Mouse (Mus musculus) liver, embryonic 11.5 days (tissue): ENCODE measurements around the gene Kcnk2. TPM values are rescaled to one million over a fixed set of nuclear protein-coding genes. Genes with fewer than 3 reads are reported as not detected.

Experiments
- ATAC-seq: fragments of 200-750 bp; cut with Nextera tagmentation; replicated peaks from 2 replicates; pipeline ENCODE4 v1.8.0; 2017; ENCODE audit warnings: moderate number of reproducible peaks, mild to moderate bottlenecking, moderate TSS enrichment, moderate library complexity; ENCODE audit not compliant: low FRiP score
- DNase-seq: peaks from one replicate; pipeline ENCODE4 v3.0.0-alpha.2; 2017; ENCODE audit warnings: low spot score
- H3K27ac ChIP-seq: fragments of 300-500 bp; sonication (generic); 2 replicates; pipeline ENCODE4 v1.5.1; 2014; ENCODE audit warnings: mild to moderate bottlenecking, low read depth, low read length, control low read depth
- H3K27me3 ChIP-seq: fragments of 300-500 bp; sonication (generic); replicated peaks from 2 replicates; pipeline ENCODE4 v1.6.1; 2014; ENCODE audit warnings: low read length, mixed read lengths; ENCODE audit not compliant: control insufficient read depth, insufficient read depth
- H3K36me3 ChIP-seq: fragments of 300-500 bp; sonication (generic); 2 replicates; pipeline ENCODE4 v1.6.1; 2014; ENCODE audit warnings: mild to moderate bottlenecking, low read length, moderate library complexity, mixed read lengths; ENCODE audit not compliant: control insufficient read depth, insufficient read depth
- H3K4me1 ChIP-seq: fragments of 300-500 bp; sonication (generic); replicated peaks from 2 replicates; pipeline ENCODE4 v1.6.1; 2014; ENCODE audit warnings: low read length, mixed read lengths; ENCODE audit not compliant: control insufficient read depth, insufficient read depth
- H3K4me2 ChIP-seq: fragments of 300-500 bp; sonication (generic); 2 replicates; pipeline ENCODE4 v1.6.1; 2014; ENCODE audit warnings: mild to moderate bottlenecking, control low read depth, moderate library complexity
- H3K4me3 ChIP-seq: fragments of 300-500 bp; sonication (generic); 2 replicates; pipeline ENCODE4 v1.5.1; 2014; ENCODE audit warnings: low read depth, low read length, control low read depth
- H3K9ac ChIP-seq: fragments of 300-500 bp; sonication (generic); 2 replicates; pipeline ENCODE4 v1.6.1; 2014; ENCODE audit warnings: low read depth, low read length, control low read depth
- H3K9me3 ChIP-seq: fragments of 300-500 bp; sonication (generic); 2 replicates; pipeline ENCODE4 v1.6.1; 2016; ENCODE audit warnings: low read length, inconsistent platforms, mixed read lengths; ENCODE audit not compliant: control insufficient read depth
- WGBS: fragments of 180-500 bp; shearing (Covaris S2); extraction: QIAGEN DNeasy Blood & Tissue Kit; methylation state at CpG from one replicate; pipeline ENCODE4 v1.1.7; 2014; 5-methylcytosine and 5-hydroxymethylcytosine counted together
- polyA plus RNA-seq: library from polyadenylated mRNA; unstranded; fragments of >200 nt; fragmentation: Nextera tagmentation; extraction: Ambion mirVana; gene quantifications from 2 replicates; pipeline ENCODE4 v1.2.1, GENCODE M21; 2014

The Kcnk2 gene
- polyA plus RNA-seq, 1 experiment from 2014 or later = 0.23 TPM

GRCm38 (mm10) chr1:189315896-189316295, 86.2 kb downstream of the Kcnk2 start:
- Histone ChIP-seq H3K27me3 (no peaks in the 10 kb centered on the region), H3K36me3 (no peaks in the 10 kb centered on the region), H3K9me3 (no peaks in the 10 kb centered on the region), H3K4me1 (no peaks in the 10 kb centered on the region), H3K27ac (no peak overlapping the region), H3K9ac (no peak overlapping the region), H3K4me2 (no peak overlapping the region), H3K4me3 (no peak overlapping the region)
- ATAC-seq = no peak
- 54% methylated on average over 2 of the region's 2 CpGs for WGBS
- no peak for DNase-seq

GRCm38 (mm10) chr1:189314495-189314894, 87.6 kb downstream of the Kcnk2 start:
- no peak overlapping the region for H3K4me2 ChIP-seq
- no peak overlapping the region for H3K9ac ChIP-seq
- 64% methylated on average over 6 of the region's 6 CpGs for WGBS
- ATAC-seq = no peak
- no peak for DNase-seq
- no peaks in the 10 kb centered on the region for H3K36me3 ChIP-seq
- H3K4me1 ChIP-seq = no peaks in the 10 kb centered on the region
- H3K27ac ChIP-seq = no peak overlapping the region
- H3K27me3 ChIP-seq = no peaks in the 10 kb centered on the region
- H3K4me3 ChIP-seq = no peak overlapping the region
- H3K9me3 ChIP-seq = no peaks in the 10 kb centered on the region

GRCm38 (mm10) chr1:189313750-189314149, 88.3 kb downstream of the Kcnk2 start:
- Histone ChIP-seq H3K27ac (no peak overlapping the region), H3K27me3 (no peaks in the 10 kb centered on the region), H3K9me3 (no peaks in the 10 kb centered on the region), H3K36me3 (no peaks in the 10 kb centered on the region), H3K9ac (no peak overlapping the region), H3K4me1 (no peaks in the 10 kb centered on the region), H3K4me2 (no peak overlapping the region), H3K4me3 (no peak overlapping the region)
- 71% methylated on average over 7 of the region's 7 CpGs for WGBS
- DNase-seq (no peak), ATAC-seq (no peak)

GRCm38 (mm10) chr1:189310145-189310544, 91.9 kb downstream of the Kcnk2 start:
- Histone ChIP-seq H3K4me2 (no peak overlapping the region), H3K27ac (no peak overlapping the region), H3K4me1 (no peaks in the 10 kb centered on the region), H3K27me3 (no peaks in the 10 kb centered on the region), H3K9ac (no peak overlapping the region), H3K4me3 (no peak overlapping the region), H3K36me3 (no peaks in the 10 kb centered on the region), H3K9me3 (no peaks in the 10 kb centered on the region)
- no peak for ATAC-seq
- 59% methylated on average over 2 of the region's 2 CpGs for WGBS
- no peak for DNase-seq

- Histone ChIP-seq H3K9ac (no peak overlapping the region), H3K27me3 (no peaks in the 10 kb centered on the region), H3K27ac (no peak overlapping the region), H3K4me2 (no peak overlapping the region), H3K4me3 (no peak overlapping the region), H3K4me1 (no peaks in the 10 kb centered on the region), H3K9me3 (no peaks in the 10 kb centered on the region), H3K36me3 (no peaks in the 10 kb centered on the region)
- DNase-seq (no peak), ATAC-seq (no peak)
- 69% methylated on average over 8 of the region's 8 CpGs for WGBS
These were observed 97.0 kb downstream of the Kcnk2 start for GRCm38 (mm10) chr1:189304988-189305522.

GRCm38 (mm10) chr1:189303001-189303400, 99.1 kb downstream of the Kcnk2 start:
- Histone ChIP-seq H3K4me3 (no peak overlapping the region), H3K27ac (no peak overlapping the region), H3K4me2 (no peak overlapping the region), H3K9me3 (no peaks in the 10 kb centered on the region), H3K9ac (no peak overlapping the region), H3K36me3 (no peaks in the 10 kb centered on the region), H3K27me3 (no peaks in the 10 kb centered on the region), H3K4me1 (no peaks in the 10 kb centered on the region)
- DNase-seq (no peak), ATAC-seq (no peak)
- WGBS = 76% methylated on average over 3 of the region's 3 CpGs

- no peak for ATAC-seq
- 81% methylated on average over 12 of the region's 12 CpGs for WGBS
These were observed 108.2 kb downstream of the Kcnk2 start for GRCm38 (mm10) chr1:189293679-189294406.

GRCm38 (mm10) chr1:189290885-189291284, 111.2 kb downstream of the Kcnk2 start:
- 43% methylated on average over 3 of the region's 3 CpGs for WGBS
- H3K36me3 ChIP-seq = no peaks in the 10 kb centered on the region
- H3K9ac ChIP-seq = no peak overlapping the region
- no peak overlapping the region for H3K27ac ChIP-seq
- H3K4me3 ChIP-seq = no peak overlapping the region
- no peaks in the 10 kb centered on the region for H3K4me1 ChIP-seq
- DNase-seq (no peak), ATAC-seq (no peak)
- H3K9me3 ChIP-seq = no peaks in the 10 kb centered on the region
- no peaks in the 10 kb centered on the region for H3K27me3 ChIP-seq
- no peak overlapping the region for H3K4me2 ChIP-seq

More at GRCm38 (mm10) chr1:189293679-189294406, 108.2 kb downstream of the Kcnk2 start:
- no peaks in the 10 kb centered on the region for H3K27me3 ChIP-seq
- H3K9me3 ChIP-seq = no peaks in the 10 kb centered on the region
- no peak overlapping the region for H3K9ac ChIP-seq
- H3K27ac ChIP-seq = no peak overlapping the region
- no peak for DNase-seq
- H3K4me3 ChIP-seq = no peak overlapping the region
- no peaks in the 10 kb centered on the region for H3K36me3 ChIP-seq
- H3K4me1 ChIP-seq = no peaks in the 10 kb centered on the region
- no peak overlapping the region for H3K4me2 ChIP-seq

GRCm38 (mm10) chr1:189288948-189289347, 113.1 kb downstream of the Kcnk2 start:
- Histone ChIP-seq H3K4me1 (no peaks in the 10 kb centered on the region), H3K36me3 (no peaks in the 10 kb centered on the region), H3K9ac (no peak overlapping the region), H3K4me3 (no peak overlapping the region), H3K9me3 (no peaks in the 10 kb centered on the region), H3K4me2 (no peak overlapping the region), H3K27ac (no peak overlapping the region), H3K27me3 (no peaks in the 10 kb centered on the region)
- ATAC-seq (no peak), DNase-seq (no peak)
- 82% methylated on average over 8 of the region's 8 CpGs for WGBS
